Mouse (Mus musculus) retina, embryonic 14.5 days (tissue): ENCODE results near the gene Pde4d.

Experiments
- DNase-seq: peaks from one replicate; pipeline ENCODE4 v3.0.0-alpha.2; 2015; ENCODE audit warnings: low spot score

Pde4d gene

GRCm38 (mm10) chr13:109568638-109569468 is 1119.1 kb downstream of the Pde4d start:
- DNase-seq = peak; percentile 13

DNA sequence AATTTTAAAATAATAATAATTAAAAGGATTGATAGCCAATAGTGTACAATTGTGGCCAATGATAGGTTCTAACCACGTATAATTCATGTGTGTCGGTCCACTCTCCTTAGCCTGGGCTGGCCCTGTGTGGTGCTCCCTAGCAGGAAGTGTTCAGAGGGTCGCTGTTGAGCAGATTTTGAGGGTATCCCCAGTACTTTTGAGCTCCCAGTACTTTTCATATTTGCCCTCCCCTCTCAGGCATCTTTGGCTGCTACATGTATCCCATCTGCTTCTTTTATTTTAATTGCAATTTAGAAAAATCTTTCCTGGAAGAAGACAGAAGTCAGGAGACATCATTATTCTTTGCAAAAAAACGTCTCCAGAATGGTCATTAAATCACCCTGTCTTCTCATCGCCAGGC is 1119.7 kb downstream of the Pde4d start:
- DNase-seq = no peak

DNA sequence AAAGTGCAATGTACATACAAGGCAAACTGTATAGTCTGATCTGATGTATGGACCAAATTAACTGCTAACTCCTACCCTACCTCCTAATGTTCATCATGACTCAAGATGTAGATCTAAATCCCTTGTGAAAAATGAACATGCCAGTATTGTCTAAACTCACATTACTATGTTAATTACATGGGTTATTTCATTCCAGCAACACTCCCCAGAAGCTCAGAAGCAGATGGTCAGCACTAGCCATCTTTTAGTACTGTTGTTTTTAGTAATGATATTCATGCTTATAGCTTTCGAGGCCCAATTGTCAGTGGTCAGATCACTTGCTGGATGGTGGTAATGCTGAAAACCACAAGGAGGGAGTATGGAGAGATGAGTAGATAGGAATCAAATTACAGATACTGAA is 1127.0 kb downstream of the Pde4d start:
- DNase-seq = no peak

GRCm38 (mm10) chr13:109577454-109577853 is 1127.7 kb downstream of the Pde4d start:
- DNase-seq = no peak

DNA sequence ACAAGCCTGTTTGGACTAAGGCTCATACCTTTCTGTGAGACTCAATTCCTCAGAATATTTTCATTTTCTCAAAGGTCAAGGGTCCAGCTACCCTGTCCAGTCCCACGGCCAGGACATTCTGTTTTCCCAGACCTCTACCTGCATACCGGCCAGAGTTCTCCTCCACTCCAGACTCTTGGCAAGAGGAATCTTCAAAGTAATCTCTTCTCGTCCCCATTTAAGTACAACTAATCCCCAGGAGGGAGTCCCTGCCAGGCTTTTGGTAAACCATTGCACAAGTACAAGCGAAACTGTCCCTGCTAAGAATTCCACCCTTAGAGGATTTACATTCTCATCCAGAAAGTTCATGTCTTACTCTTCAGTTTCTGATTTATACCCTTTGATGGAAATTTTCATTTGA is 1128.2 kb downstream of the Pde4d start:
- DNase-seq = no peak

GRCm38 (mm10) chr13:109581284-109582070 is 1131.7 kb downstream of the Pde4d start:
- DNase-seq = no peak

GRCm38 (mm10) chr13:109590048-109590447 is 1140.3 kb downstream of the Pde4d start:
- DNase-seq = no peak

- no peak for DNase-seq
These were observed 1142.5 kb downstream of the Pde4d start for GRCm38 (mm10) chr13:109592192-109592797.

- no peak for DNase-seq
These were observed 1150.0 kb downstream of the Pde4d start for GRCm38 (mm10) chr13:109599711-109600110.

- DNase-seq = no peak
These were observed 1154.3 kb downstream of the Pde4d start for GRCm38 (mm10) chr13:109604017-109604416.

DNA sequence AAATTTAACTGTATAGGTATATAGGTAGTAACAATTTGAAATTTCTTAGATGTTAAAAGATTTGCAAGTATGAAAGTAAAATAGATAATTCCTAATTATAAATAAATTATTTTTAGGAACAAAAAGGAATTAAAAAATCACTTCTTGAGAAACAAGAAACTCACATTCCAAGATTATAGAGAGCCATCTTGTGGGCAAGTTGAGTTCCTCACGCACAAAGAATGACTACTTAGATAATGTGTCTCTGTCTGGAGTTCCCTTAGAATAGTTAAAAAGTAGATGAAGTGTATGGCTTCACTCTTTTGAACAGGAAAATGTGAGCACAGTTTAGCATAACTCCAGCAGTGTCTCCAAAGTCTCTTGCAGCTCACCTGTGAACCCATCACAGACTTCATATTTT is 1155.4 kb downstream of the Pde4d start:
- no peak for DNase-seq

- DNase-seq = no peak
These were observed 1159.5 kb downstream of the Pde4d start for GRCm38 (mm10) chr13:109609106-109609804.

DNA sequence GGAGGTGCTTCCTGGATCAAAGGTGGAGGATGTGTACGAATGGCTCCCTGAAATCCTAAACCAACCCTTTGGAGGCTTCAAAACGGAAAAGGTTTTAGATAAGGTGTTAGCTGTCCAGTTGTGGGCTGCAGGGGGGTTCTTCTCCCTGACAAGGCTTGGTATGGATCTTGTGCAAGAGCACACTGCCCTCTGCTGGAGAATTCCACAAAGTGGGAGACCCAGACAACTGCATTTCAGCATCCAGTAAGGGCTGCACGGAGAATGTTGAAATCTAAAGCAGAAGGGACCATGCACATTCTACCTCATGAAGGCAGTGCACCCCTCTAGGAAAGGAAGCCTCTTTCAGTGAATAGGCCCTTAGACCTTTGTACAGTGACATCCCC is 1160.0 kb downstream of the Pde4d start:
- DNase-seq = peak; percentile 84

GRCm38 (mm10) chr13:109610772-109611171 is 1161.0 kb downstream of the Pde4d start:
- no peak for DNase-seq

DNA sequence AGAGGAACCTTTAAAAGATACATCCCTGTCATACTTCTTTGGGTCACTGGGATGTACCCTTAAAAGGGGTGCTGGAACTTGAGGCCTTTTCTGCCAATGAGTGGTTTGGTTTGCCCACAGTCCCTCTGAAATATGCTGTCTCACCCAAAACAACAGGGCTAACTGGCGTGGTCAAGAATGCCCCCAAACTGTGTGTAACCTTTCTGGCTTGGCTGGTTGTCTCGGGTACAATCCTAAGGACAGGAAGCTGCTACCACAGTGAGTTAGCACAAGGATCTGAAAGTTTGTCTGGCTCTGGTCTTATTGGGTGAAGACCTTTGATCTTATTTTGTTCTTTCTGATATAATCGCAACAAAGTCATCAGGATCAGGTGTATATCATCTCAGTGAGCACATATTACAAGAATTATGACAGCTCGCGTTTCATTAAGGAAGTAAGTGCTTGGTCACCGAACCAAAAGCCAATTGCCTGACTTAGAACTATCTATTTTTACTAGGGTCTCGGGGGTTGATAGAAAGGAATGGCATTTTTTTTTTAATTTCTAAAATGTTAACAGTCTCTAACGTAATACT is 1165.6 kb downstream of the Pde4d start:
- DNase-seq = no peak

GRCm38 (mm10) chr13:109615785-109616281 is 1166.1 kb downstream of the Pde4d start:
- DNase-seq = peak; percentile 59

GRCm38 (mm10) chr13:109619158-109619657 is 1169.5 kb downstream of the Pde4d start:
- DNase-seq = no peak

DNA sequence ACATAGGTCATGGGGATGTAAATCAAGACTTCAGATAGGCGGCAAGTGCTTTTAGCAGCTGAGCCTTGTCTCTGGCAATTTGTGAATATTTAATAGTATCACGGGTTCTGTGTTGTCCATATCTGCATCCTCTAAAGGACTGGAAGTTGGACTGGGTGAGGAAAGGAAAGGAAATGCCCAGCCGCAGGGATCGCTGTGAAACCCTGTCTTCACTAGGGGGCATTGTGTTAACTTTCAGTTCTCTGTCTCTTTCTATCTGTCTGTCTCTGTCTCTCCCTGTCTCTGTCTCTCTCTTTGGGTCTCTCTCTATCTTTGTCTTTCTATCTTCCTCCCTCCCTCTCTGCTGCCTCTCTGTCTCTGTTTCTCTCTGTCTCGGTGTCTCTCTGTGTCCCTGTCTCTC is 1172.5 kb downstream of the Pde4d start:
- DNase-seq = no peak

DNA sequence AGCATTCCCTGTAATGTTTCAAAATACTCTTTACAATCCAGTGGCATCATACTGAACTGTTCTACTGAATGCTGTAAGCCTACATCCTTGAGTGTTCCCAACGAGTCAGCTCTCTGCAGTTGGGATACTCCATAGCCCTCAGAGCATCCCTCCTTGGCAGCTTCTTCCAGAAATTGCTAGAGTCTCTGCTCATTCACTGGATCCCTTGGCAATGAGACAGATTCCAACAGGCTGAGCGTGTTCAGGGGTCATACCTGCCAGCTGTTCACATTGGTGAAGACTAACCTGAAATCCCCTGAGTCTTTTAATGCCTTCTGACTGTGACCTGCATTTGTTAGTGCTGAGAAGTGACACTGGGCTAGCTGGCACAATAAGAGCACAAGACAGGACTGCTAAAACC is 1173.5 kb downstream of the Pde4d start:
- DNase-seq = no peak

- DNase-seq = no peak
These were observed 1175.1 kb downstream of the Pde4d start for GRCm38 (mm10) chr13:109624772-109625349.
